Mouse (Mus musculus) lung, embryonic 14.5 days (tissue): Measurements from ENCODE around the gene Ogn. TPM values are rescaled to one million over a fixed set of nuclear protein-coding genes. Genes with fewer than 3 reads are reported as not detected.

ENCODE experiments used
- ATAC-seq: fragments of 200-750 bp; cut with Nextera tagmentation; 2 replicates; pipeline ENCODE4 v1.8.0; 2017; ENCODE audit warnings: mild to moderate bottlenecking, moderate TSS enrichment, moderate library complexity; ENCODE audit not compliant: insufficient read depth
- DNase-seq: peaks from one replicate; pipeline ENCODE4 v3.0.0-alpha.2; 2015
- H3K27ac ChIP-seq: fragments of 300-500 bp; sonication (generic); 2 replicates; pipeline ENCODE4 v1.5.1; 2014; ENCODE audit warnings: low read depth, mild to moderate bottlenecking, moderate library complexity
- H3K27me3 ChIP-seq: fragments of 300-500 bp; sonication (generic); 2 replicates; pipeline ENCODE4 v1.6.1; 2014; ENCODE audit warnings: low read length, control low read depth; ENCODE audit not compliant: insufficient read depth
- H3K36me3 ChIP-seq: fragments of 300-500 bp; sonication (generic); 2 replicates; pipeline ENCODE4 v1.6.1; 2014; ENCODE audit warnings: control low read depth; ENCODE audit not compliant: insufficient read depth
- H3K4me1 ChIP-seq: fragments of 300-500 bp; sonication (generic); 2 replicates; pipeline ENCODE4 v1.6.1; 2014; ENCODE audit warnings: antibody characterized with exemption, control low read depth; ENCODE audit not compliant: insufficient read depth
- H3K4me2 ChIP-seq: fragments of 300-500 bp; sonication (generic); 2 replicates; pipeline ENCODE4 v1.6.1; 2014; ENCODE audit warnings: mild to moderate bottlenecking
- H3K4me3 ChIP-seq: fragments of 300-500 bp; sonication (generic); 2 replicates; pipeline ENCODE4 v1.5.1; 2014; ENCODE audit warnings: low read depth, low read length
- H3K9ac ChIP-seq: fragments of 300-500 bp; sonication (generic); 2 replicates; pipeline ENCODE4 v1.6.1; 2014
- H3K9me3 ChIP-seq: fragments of 300-500 bp; sonication (generic); 2 replicates; pipeline ENCODE4 v1.6.1; 2016; ENCODE audit warnings: low read depth, low read length, control low read depth
- CTCF ChIP-seq: IDR thresholded peaks from 2 replicates; pipeline ENCODE4 v1.5.1; 2016; ENCODE audit warnings: antibody characterized with exemption, low read depth
- WGBS: fragments of 180-500 bp; shearing (Covaris S2); extraction: QIAGEN DNeasy Blood & Tissue Kit; methylation state at CpG from one replicate; pipeline ENCODE4 v1.1.7; 2014; 5-methylcytosine and 5-hydroxymethylcytosine counted together
- polyA plus RNA-seq: library from polyadenylated mRNA; unstranded; fragments of >200 nt; fragmentation: Nextera tagmentation; extraction: Ambion mirVana; gene quantifications from 2 replicates; pipeline ENCODE4 v1.2.1, GENCODE M21; 2014

The Ogn gene
- polyA plus RNA-seq, 1 experiment from 2014 or later = 69.3 TPM

DNA sequence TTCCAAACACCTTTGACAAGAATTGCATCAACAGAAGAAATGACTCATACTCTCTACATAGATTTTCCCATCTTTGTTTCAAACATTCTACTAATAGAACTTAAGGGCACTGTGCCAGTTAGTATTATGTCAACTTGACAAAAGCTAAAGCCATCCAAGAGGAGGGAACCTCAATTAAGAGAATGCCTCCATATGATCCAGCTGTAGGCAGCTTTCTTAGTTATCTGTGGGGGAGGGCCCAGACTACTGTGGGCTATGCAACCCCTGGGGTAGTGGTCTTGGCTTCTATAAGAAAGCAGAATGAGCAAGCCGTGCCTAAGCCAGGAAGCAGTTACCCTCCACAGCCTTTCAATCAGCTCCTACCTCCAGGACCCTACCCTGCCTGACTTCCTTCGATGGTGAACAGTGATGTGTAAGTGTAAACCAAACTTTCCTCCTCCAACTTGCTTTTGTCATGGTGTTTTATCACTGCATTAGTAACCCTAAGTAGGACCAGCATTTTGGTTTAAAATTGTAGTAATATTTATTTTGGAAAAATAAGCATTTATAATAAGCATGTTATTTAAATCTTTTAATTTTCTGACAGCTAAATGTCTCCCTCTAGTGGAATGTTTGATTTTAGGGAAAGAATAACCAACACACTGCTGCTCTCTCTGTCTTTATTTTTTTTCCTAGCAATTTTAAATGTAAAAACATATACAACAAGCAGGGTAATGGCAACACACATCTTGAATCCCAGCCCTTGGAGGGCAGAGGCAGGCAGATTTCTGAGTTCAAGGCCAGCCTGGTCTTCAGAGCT is 37.1 kb downstream of the Ogn start:
- no peak overlapping the region for H3K4me3 ChIP-seq
- H3K4me1 ChIP-seq = no peaks in the 10 kb centered on the region
- H3K9ac ChIP-seq = no peak overlapping the region
- no peaks in the 10 kb centered on the region for H3K9me3 ChIP-seq
- DNase-seq (peak; percentile 86), ATAC-seq (peak; percentile 69; the same call in 1 of the 2 replicates)
- no peak overlapping the region for H3K4me2 ChIP-seq
- H3K27ac ChIP-seq = peak overlapping the region; percentile 40; the same call in 1 of the 2 replicates
- TF ChIP-seq CTCF = peak; percentile 61
- peaks cover 7% of the 10 kb centered on the region; the same call in 1 of the 2 replicates for H3K36me3 ChIP-seq
- H3K27me3 ChIP-seq = no peaks in the 10 kb centered on the region
- WGBS = 63% methylated on average over 2 of the region's 2 CpGs

DNA sequence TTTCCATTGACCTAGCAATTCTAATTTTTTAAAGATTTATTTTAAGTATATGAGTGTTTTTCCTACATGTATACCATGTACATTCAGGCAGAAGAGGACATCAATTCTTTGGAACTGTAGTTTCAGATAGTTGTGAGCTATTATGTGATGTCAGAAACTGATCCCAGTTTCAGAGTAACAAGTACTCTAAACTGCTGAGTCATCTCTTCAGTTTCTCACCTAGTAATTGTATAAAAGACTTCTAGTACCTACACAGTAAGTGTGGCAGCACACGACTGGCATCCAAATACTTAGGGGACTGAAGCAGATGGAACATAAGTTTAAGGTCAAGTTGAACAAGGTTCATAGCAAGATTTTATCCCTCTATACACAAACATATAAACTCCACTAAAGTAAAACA is 38.2 kb downstream of the Ogn start:
- Histone ChIP-seq H3K9me3 (no peaks in the 10 kb centered on the region), H3K27ac (no peak overlapping the region), H3K36me3 (0 out of 2 replicates have a peak, but pooled peaks cover 7% of the 10 kb centered on the region), H3K9ac (no peak overlapping the region), H3K4me3 (no peak overlapping the region), H3K4me1 (no peaks in the 10 kb centered on the region), H3K27me3 (no peaks in the 10 kb centered on the region), H3K4me2 (no peak overlapping the region)
- no peak for ATAC-seq
- TF ChIP-seq CTCF = no peak
- WGBS = 78% methylated on average over 1 of the region's 1 CpGs
- no peak for DNase-seq

DNA sequence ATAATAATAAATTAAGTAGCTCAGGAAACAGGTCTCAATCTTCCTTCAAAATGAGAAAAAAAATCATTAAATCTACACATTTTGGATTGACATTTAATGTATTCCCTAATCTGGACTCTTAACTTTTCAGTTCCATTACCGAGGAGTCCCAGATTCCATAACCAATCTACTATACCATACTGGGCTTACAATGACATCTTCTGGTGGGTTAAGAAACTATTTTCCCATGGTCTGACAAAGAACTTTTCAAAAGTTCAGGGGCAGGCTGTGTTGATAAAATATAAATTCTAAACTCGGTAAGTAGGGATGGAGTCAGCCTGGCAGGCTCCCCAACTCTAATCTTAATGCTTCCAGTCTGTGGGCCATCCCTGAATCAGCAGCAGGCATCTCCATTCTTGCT is 43.3 kb downstream of the Ogn start:
- Histone ChIP-seq H3K4me2 (peak overlapping the region; percentile 60), H3K4me3 (peak overlapping the region; percentile 66), H3K9ac (no peak overlapping the region), H3K4me1 (no peaks in the 10 kb centered on the region), H3K9me3 (no peaks in the 10 kb centered on the region), H3K36me3 (peaks cover 15% of the 10 kb centered on the region; the same call in 1 of the 2 replicates), H3K27ac (no peak overlapping the region), H3K27me3 (no peaks in the 10 kb centered on the region)
- ATAC-seq (no peak), DNase-seq (peak; percentile 41)
- WGBS = 27% methylated on average over 2 of the region's 2 CpGs
- peak; percentile 20; the same call in 1 of the 2 replicates for TF ChIP-seq CTCF

DNA sequence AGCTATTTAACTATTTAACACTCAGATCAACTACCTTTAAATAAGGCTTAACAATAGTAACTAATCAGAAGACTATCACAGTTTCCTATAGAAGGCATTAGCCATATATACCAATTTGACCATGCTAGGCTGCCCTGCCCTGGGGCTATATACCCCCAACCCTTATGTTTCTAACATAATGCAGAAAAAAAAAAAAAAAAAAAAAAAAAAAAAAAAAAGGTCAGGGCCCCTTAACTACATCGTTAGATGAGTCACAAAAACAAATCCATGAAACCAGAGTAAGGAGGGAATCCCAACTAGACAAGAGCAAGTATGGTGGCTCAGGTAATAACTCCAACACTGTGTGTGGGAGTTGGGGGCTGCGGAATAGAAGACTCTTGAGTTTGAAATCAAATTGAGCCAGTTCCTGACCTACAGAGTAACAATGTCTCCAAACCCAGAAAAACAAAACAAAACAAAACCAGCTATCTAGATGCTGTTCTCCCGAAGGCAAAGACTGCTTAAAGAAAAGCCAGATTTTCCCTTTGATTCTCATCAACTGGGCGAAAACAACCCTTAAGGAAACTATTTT is 44.0 kb downstream of the Ogn start:
- Histone ChIP-seq H3K27me3 (no peaks in the 10 kb centered on the region), H3K36me3 (peaks cover 12% of the 10 kb centered on the region; the same call in 1 of the 2 replicates), H3K9me3 (no peaks in the 10 kb centered on the region), H3K27ac (no peak overlapping the region), H3K4me2 (peak overlapping the region; percentile 60), H3K9ac (peak overlapping the region; percentile 58), H3K4me1 (no peaks in the 10 kb centered on the region), H3K4me3 (peak overlapping the region; percentile 66)
- DNase-seq (no peak), ATAC-seq (no peak)
- no peak for TF ChIP-seq CTCF
- 4% methylated on average over 4 of the region's 4 CpGs for WGBS

DNA sequence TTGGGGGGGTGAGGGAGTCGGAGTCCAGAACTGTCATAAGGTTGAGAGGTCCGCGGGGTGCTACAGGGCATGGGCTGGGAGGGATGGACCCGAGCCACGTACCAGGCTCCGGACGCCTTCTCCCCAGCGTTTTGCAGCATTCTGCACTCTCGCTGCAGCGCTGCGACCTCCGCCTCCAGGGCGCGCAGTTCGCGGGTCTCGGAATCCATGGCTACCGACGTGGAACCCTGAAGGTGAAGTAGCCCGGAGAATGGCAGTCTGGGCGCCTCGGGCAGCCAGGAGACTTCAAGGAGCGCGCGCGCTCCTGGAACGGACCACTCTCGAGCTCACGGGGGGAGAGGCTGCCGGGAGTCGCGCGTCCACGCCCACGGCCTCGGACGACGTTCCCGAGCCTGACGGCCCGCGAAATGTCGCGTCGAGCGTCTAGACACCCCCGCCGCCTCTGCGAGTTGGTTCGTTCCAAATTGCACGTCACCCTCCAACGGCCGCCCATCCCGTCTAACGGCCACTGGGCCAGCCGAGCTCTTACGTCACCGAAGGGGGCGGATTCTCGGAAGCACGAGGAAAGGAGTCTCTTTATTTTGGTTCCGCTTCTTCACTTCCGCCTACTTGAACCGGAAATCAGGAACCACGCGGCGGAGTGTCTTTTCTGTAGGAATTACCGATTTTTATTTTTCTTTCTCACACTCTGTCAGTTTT is 44.8 kb downstream of the Ogn start, which contains the start of the genes Cenpp and Nol8:
Gene Cenpp (minus strand): TSS at position 305 of the 699 bp plus-strand sequence.
Gene Nol8 (plus strand): TSS at position 598 of the 699 bp plus-strand sequence.
- WGBS = under 1% methylated on average over 67 of the region's 68 CpGs
- Histone ChIP-seq H3K4me1 (no peaks in the 10 kb centered on the region), H3K4me2 (peak within 1 kb of the TSS; percentile 74), H3K36me3 (peaks cover 20% of the 10 kb centered on the region; the same call in 1 of the 2 replicates), H3K9me3 (no peaks in the 10 kb centered on the region), H3K9ac (peak within 1 kb of the TSS; percentile 60), H3K27me3 (no peaks in the 10 kb centered on the region), H3K27ac (peak within 1 kb of the TSS; percentile 32; the same call in 1 of the 2 replicates), H3K4me3 (peak within 1 kb of the TSS; percentile 66)
- 0 out of 2 replicates have a peak, but pooled peaks have one; percentile 18 for TF ChIP-seq CTCF
- peak; percentile 99 for ATAC-seq
- peak; percentile 100 for DNase-seq

DNA sequence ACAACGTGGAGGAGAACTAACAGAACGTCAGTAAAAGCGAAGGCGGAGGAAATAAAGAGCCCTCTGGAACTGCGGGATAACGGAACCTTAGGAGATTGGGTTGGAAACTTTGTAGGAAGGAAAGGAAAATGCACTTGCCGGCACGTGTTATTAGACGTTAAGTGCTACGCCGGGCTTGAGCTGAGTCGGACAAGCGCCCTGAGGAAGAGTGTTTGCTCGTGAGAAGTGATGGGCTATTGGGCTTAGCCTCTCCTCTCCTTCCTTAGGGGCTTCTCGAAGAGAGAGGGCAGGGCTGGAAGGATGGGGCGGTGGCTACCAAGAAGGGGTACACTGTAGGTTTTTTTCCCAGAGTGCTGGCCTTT is 45.3 kb downstream of the Ogn start:
- Histone ChIP-seq H3K4me1 (no peaks in the 10 kb centered on the region), H3K27me3 (no peaks in the 10 kb centered on the region)
- peak; percentile 77 for ATAC-seq

More for the DNA sequence above, 45.3 kb downstream of the Ogn start:
- Histone ChIP-seq H3K27ac (peak overlapping the region; percentile 32; the same call in 1 of the 2 replicates), H3K9me3 (no peaks in the 10 kb centered on the region), H3K4me2 (peak overlapping the region; percentile 74), H3K36me3 (peaks cover 21% of the 10 kb centered on the region; the same call in 1 of the 2 replicates), H3K9ac (peak overlapping the region; percentile 60), H3K4me3 (peak overlapping the region; percentile 66)
- under 1% methylated on average over 16 of the region's 16 CpGs for WGBS
- no peak for TF ChIP-seq CTCF
- no peak for DNase-seq

Other genes with a start within 250 kb of the Ogn start
- gene Ippk, start 186.8 kb upstream of the Ogn start, polyA plus RNA-seq = 16.1 and 19.5 TPM in 2 replicates
- 1.3 and 1.4 TPM in 2 replicates for gene Tes3-ps, start 114.7 kb upstream of the Ogn start, polyA plus RNA-seq
- 0.66 and 0.74 TPM in 2 replicates for gene Ecm2, start 103.2 kb upstream of the Ogn start, polyA plus RNA-seq
- 12.8 and 15.0 TPM in 2 replicates for gene Aspn, start 63.6 kb upstream of the Ogn start, polyA plus RNA-seq
- gene Omd, start 25.6 kb upstream of the Ogn start, polyA plus RNA-seq = 1.0 and 1.5 TPM in 2 replicates
- 39.4 and 40.0 TPM in 2 replicates for gene Cenpp, start 44.7 kb downstream of the Ogn start, polyA plus RNA-seq
- 14.8 and 17.7 TPM in 2 replicates for gene Nol8, start 45.0 kb downstream of the Ogn start, polyA plus RNA-seq
- 83.5 and 86.8 TPM in 2 replicates for gene Iars, start 74.1 kb downstream of the Ogn start, polyA plus RNA-seq
- not detected in 2 replicates for gene Gm30302, start 191.0 kb downstream of the Ogn start, polyA plus RNA-seq